Mouse (Mus musculus): Measurements from ENCODE around the gene Dnah2.

The Dnah2 gene

DNA sequence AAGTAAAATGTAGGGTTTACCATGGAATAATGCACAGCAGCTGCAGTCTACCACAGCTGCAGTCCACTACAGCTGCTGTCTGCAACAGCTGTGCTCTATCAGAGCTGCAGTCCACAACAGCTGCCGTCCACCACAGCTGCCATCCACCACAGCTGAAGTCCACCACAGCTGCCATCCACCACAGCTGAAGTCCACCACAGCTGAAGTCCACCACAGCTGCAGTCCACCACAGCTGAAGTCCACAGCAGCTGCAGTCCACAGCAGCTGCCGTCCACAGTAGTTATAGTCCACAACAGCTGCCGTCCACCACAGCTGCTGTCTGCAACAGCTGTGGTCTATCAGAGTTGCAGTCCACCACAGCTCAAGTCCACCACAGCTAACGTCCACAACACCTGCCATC lies 89.0 kb downstream of the Dnah2 start:
- DNase-seq, result no peak

DNA sequence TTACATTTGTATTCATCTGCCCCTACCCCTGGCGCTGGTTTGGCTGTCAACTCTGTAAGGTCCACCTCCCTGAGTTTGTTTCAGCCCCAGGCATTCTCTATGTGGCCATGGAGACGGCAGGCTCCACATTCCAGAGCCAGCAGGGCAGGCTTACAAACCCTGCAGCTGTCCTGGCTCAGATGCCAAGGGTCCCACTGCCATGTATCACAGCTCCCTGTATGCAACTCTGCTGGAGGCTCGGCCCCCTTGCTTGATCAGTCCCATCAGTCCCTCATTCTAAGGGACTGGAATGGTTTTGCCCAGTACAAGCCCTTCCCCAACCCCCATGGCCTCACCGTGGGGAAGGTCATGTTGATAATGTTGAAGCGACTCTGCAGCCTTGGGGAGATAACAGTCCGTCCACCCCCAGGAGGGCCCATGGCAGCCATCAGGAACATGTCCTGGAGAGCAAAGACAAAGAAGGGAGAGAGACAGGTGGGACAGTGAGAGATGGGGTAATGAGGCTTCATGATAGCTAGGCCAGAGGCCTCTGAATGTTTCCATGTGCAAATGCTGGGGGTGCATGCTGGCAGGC lies 91.8 kb downstream of the Dnah2 start:
- DNase-seq, result peak; percentile 45

DNA sequence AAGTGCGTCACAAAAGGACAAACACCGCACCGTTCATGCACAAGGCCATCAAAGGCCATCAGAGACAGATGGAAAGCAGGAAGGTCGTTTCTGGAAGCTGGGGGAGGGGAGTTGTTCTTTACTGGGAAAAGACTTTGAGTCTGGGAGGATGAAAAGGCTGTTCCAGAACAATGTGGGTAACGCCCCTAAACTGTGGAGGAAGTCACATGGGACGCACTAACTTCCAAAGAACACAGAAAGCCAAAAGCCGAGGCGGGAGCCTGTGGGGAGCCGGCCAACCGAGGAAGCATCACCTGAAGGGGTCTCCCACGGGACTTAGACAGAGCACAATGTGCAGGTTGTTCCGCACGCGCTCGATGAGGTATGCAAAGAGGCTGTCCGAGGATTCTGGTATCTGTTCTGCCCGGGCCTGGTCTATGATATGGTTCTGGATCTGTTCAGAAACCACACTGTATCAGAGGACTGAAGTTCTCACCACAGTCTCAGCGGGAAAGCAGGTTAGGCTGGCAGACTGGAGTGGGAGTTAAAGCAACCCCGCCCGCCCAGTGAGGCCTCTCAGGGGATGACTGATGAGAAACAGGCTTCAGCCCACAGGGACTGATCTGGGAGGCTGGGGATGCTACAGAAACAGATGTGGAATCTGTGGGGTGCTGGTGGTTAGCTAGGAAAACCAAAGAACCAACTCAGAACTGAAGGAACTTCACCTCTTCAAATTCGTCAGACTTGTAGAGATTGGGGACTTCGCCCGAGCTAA lies 96.6 kb downstream of the Dnah2 start:
- peak; percentile 31 for DNase-seq

DNA sequence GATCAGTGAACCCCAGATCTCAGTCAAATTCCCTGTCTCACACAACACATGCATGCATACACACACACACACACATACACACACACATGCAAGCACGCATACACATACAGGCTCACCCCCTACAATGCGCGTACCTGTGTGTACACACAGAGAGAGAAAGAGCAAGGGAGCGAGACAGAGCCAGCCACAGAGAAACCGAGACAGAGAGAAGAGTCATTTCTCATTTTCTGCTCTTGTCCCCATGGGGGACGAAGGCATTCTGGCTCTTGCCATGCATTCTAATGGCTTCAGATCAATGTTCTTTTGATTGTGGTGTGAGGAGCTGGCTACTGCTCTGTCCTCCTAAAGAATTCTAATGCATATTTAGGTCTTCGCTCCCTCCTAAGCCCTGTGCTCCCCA lies 101.6 kb downstream of the Dnah2 start:
- no peak for DNase-seq

DNA sequence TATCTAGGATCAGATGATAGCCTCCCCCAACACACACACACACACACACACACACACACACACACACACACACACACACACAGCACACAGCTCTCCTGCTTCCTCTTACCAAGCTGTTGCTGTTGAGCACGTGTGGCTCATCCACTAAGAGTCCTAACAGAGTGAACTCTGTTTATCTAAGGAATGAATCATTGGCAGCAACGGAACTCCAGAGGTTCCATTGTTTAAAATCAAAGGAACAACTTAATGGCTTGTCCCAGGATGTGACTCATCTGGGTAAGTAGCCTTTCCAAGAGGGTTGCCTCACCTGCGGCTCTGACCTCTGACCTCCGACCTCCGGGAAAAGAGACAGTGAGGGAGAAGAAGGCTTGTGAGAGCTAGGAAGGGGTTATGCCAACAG lies 105.6 kb downstream of the Dnah2 start:
- DNase-seq, result peak; percentile 30

DNA sequence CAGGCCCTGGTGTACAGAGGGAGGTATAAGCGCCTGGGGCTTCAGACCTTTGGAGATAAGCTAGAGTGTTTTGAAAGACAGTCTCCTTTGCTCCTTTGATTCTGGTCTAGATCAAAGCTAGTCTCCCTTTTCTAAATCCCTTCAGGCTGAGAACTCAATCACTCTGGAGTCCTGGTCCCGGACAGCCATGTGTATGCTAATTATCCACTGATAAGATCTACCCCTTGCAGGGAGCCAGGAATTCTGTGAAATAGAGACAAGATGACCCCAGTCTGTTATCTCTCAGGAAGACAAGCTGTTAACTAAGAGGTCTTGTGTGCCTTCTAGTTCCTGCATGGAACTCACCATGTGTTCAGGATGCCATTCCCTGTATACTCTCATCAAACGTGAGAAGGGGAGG lies 111.6 kb downstream of the Dnah2 start:
- no peak for DNase-seq

DNA sequence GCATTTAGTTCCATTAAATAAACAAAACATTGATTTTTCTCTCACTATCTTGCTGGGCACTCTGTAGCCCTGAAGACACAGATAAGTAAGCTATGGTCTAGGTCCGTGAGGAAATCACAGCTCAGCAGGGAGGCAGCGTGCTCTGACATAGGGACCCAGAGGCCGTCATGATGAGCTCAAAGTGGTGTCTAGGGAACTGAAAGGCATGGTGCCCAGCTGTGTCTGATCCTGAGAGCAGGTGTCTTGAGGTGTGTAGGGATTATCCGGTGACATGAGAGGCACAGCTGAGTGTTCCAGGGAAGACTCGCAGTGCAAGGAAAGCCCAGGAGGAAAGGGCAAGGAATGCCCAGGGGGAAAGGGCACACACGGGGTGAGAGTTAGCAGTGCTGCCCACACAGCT lies 115.7 kb downstream of the Dnah2 start:
- DNase-seq, result no peak

DNA sequence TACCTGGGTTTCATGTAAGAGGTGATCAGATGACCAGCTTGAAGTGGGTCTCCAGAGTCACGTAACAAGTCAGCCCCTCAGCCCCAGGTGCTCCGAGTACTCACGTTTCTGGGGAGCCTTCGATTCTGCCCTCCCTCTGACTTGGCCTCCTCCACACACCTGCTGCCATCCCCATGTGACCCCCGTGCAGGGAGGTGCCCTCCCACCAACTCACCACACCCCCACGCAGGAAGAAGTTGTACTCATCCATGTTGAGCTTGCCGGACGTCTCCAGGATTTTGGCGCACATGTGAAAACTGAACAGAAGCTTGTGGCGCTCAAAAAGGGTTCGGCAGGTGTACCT lies 116.3 kb downstream of the Dnah2 start:
- no peak for DNase-seq

DNA sequence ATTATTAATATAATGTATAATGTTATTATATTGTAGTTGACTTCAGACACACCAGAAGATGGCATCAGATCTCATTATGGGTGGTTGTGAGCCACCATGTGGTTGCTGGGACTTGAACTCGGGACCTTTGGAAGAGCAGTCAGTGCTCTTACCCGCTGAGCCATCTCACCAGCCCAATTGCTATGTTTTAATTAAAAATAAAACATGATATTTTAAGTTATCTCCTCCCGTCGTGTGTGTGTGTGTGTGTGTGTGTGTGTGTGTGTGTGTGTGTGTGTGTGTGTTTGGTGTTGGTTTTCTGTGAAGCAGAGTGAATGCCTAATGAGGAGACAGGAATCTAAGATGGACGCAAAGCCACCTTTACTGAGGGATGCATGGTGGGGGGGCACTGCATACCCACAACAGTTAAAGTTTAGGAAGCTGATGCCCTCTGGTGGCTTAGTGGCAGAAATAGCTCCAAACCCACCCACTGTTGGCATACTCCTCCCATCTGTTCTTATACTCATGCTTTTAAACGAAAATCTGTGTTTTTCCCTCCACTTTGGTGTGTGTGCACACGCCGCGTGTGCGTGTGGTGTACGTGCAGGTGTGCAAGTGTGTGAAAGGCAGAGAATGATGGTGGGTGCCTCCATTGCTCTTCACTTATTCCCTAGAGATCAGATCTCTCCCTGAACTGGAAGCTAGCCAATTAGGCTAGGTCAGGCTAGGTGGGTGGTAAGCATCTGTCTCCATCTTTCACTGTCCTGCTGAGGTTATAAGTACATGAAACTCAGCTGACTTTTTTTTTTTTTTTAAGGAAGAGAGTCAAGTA lies 116.9 kb downstream of the Dnah2 start:
- peak; percentile 91 for DNase-seq

DNA sequence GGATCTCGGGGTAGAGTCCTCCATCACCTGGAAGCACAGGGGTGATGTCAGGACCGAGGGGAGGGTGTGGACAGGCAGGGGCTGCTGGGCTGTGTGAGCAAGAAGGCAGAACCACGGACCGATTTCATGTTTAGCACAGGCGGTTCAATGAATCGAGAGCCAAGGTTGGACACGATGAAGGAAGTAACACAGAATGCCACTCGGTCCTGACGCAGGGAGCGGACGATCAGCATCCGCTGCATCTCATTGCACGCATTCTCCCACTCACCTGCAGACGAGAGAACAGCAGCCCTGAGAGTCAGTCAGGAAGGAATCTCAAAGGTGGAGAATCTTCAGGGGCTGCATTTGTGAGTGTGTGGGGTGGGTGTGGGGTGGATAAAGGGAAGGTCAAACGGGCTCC lies 118.3 kb downstream of the Dnah2 start:
- no peak for DNase-seq

DNA sequence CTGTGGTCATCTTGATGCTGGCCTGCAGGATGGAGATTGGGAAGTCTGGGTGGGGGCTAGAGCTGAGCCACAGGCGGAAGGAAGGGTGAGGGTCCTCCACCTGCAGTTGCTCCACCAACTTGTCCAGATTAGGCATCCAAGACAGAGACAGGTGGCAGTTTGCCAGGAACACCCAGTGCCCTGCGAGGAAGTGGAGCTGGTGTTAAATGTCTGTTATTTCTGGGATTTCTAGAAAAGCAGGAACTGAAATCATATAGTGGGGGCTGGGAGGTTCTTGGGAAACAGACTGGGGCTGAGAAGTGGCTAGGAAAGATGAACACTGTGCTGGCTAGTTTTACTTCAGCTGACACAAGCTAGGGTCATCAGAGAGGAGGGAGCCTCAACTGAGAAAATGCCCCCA lies 119.6 kb downstream of the Dnah2 start:
- DNase-seq, result peak; percentile 24

DNA sequence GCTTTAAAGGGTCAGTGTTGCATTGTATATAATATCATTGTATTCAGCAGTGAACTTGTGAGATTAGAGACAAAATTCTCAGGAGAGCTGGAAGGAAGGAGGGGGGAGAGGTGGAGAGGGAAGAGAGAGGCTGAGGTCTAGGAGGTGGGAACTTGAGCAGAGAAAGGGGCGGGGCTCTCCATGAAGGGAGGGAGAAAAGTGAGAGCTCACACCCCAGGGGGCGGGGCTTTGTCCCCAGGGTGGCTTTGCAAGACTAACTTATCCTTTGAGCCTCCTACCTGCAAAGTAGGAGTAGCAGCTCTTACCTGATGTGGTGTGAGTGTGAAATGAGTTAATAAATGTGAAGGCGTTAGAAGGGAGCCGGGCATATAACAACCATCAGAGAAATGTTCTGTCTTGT lies 120.2 kb downstream of the Dnah2 start:
- peak; percentile 86 for DNase-seq

DNA sequence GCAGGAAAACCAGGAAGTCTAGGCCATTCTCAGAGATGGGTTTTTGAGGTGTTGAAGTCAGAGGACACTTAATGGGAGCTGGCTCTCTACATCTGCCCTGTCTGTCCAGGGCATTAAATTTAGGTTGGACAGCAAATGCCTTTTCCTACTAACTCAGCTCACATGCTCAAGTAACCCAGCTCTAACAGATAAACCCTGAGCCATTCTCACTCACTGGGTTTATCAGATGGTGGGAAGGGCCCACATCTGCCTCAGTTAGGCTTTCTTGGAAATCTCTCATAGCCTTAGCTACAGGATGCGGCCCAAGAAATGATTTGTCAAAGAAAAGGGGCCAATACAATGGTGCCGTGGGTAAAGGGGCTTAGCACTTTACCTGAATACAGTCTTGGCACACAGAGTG lies 122.7 kb downstream of the Dnah2 start:
- no peak for DNase-seq

DNA sequence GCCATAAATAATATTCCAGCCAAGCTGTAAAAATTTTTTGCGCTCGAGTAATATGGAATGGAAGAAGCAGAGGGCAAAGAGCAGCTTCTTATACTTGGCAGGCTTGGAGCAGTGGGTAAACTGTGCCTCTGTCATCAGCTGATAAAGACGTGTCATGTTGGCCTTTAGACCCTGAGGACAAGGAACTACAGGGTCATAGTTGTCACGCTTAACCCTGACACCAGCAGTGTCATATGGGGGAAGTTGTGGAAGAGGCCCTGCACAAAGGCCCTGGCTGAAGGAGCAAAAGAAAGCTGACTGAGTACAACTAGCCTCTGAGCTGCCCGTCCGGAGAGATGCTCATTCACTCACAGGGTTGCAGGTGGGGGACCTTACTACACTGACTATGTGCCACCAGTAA lies 125.0 kb downstream of the Dnah2 start:
- DNase-seq, result no peak

DNA sequence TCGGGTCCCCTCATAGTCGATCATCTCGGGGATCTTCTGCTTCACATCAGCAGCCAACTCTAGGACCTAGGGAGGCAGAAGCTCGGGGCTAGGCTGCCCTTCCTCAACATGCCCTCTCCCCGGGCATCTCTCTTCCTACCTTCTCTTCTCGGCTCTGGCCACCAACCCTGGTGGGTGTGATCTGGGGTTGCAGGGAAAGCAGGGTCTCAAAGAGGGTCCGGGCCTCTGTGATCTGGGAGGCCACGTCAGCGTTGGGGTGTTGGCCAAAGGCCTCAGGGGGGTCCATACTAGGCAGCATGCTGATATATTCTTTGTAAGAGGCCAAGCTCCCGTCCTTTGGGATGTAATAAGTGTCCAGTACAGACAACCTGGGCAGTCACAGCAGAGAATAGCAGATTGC lies 126.1 kb downstream of the Dnah2 start:
- DNase-seq, result no peak

DNA sequence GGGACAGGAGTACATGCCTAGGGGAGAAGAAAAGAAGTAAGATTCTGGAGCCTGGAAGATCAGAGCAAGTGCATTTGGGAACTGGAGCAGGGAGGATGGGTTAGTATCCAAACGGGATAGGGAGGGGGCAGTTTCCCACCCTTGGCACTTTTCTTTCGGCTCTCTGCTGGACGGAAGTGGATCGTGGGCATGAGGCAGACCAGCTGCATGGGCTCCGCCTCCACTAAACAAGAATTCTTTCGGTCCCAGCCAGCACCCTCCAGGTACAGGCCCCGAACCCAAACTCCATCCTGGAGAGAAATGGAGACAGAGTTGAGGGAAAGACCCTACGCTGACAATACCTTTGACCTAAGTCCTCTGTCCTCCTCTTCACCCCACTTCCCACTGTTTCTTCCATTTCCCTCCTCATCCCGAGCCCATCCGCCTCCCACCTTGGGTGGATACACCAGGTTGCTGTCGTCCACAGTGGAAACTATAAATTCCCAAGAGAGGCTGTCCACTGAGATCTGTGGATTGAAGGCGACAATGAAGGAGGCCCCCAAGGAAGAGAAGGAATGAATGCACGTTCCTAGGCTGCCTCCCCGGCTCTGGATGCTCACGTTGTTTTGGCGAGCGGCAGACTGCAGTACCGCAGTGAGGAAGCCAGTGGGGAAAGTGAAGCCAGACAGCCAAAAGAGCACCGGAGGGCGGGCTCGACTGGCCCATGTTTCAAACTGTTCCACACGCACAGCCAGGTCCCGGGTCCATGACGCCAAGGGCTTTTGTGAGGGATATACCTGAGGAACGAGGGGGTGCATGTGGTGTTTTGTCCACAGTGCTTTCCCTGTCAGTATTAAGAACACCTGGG lies 127.6 kb downstream of the Dnah2 start:
- no peak for DNase-seq

DNA sequence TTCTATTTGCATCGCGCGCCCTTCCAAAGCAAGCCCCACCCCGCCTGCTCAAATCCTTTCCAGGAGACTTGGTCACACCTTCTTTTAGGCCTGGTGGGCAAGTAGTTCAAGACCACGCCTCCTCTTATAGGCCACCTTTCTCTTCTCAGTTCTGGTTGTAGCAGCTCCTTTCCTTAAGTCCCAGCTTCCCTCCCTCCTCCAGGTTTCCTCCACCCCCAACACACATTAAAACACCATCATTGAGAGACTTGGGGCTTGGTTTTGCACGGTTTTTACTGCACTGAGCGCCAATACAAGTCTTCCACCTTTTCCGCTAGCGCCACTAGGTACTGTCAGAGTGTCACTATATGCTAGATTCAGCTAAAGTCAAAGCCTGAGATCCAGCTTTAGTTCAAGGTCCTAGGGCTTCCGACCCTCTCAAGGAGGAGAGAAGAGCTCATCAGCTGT lies 128.3 kb downstream of the Dnah2 start:
- no peak for DNase-seq

DNA sequence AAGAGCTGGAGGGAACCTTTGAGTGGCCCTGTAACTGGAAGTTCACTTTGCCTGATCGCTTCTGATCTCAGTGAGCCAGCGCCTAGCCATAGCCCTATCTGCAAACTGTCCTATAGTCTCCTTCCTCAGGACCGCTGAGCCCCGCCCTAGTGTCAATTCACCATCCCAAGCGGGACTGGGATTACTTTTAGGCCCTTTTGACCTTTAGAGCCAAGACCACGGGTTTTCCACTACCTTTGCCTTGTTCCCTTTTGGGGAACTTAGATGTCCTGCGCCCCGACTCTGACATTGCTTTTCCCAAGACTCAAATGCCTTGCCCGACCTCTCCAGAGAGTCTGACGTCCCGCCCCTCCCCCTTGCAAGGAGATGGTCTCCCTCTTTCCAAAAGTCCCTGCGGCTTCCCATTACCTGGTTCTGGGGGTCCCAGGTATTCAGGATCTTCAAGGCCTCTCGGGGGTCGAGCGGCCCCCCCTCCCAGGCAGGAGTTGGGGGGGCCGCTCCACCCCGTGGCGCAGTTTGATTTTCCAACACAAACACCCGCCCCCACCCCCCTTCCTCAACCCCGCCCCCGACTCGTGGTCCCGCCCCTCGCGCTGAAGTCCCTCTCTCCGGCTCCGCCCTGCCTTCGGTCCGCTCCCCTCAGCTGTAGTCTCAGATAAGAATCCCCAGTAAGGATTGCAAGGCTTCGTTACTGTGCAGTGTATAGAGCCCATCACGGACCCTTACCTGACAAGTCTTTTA lies 128.9 kb downstream of the Dnah2 start:
- DNase-seq, result peak; percentile 68

DNA sequence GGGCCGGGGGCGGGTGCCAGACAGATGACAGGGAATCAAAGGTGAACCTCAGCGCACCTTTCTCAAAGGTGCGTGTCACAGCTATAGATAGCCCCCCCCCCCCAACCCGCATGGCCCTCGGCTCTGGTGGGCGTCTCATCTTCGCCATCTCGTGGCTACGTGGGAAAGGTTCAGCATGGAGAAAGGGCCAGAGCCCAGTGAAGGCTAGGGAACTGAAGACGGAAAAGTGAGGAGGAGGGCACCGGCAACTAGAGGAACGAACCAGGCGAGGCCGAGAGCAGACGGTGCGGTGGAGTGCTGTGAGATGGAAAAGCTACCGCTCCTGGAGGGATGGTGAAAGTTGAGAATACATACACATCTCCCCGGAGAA lies 129.5 kb downstream of the Dnah2 start:
- peak; percentile 52 for DNase-seq

DNA sequence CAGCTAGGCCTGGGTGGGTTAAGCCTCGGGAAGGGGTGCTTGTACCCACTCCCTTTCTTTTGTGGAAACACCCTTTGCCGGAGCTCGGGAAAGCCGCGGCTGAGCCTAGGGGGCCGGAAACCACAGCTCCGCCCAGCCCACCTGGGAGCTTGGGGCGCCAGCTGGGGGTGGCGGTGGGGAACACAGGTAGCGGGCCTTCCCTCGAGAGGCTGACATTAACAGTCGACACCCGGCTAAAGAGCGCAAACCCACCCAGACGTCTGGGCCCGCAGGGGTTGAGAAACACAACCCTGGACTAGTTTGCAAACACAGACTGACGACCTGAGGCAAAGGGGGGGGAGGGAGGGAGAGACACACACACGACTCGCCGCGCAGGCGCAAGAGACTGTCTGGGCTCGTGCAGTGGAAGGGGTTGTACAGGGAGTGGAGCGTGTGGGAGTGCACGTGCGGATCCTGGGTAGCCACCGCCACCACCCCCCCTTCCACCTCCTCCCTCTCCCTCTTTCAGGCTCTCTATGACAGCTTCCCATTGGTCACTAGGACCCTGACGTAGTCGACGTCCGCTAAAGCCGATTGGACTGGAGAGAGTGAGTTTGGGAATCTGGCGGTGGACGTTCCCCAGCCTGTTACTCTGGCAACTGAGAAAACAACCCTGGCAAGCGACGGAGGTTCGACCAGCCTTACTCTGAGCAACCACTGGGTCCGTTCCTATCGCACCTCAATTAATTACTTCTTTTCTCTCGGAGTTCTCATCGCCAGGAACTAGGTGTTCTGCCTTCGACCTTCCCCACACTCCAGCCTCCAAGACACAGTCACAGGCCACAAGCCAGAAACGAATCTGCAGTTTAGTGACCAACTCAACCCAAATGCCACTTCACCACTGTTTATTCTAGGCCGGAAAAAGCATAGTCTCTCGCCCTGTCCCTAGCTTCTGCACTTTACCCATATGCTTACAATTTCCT lies 130.1 kb downstream of the Dnah2 start:
- DNase-seq, result peak; percentile 97

Measured in kidney, adult 9 months (tissue).